Mouse (Mus musculus) lung, postnatal 4 days (tissue): Measurements from ENCODE around the gene Emcn.

ENCODE experiments used
- DNase-seq, 2 experiments: peaks; one replicate each; pipeline ENCODE4 v3.0.0; 2021

Emcn gene

DNA sequence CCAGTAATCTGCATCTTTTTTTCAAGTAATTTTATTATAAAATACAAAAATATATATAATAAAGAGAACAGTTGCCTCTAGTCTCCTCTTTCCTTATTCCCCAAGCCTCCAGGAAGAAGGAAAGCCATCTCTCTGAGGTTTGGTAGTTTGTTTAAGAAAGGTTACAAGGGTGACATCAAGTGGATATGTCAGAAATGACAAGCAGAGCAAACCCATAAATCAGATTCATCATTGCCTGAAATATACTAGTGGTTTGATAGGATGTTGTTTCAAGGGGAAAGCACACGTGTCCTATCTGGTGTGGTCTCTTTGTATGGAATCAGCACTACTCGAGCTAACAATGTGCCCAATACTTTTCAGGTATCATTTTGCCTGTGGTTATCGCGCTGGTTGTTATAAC lies 77.8 kb downstream of the Emcn start:
- no peak for DNase-seq

DNA sequence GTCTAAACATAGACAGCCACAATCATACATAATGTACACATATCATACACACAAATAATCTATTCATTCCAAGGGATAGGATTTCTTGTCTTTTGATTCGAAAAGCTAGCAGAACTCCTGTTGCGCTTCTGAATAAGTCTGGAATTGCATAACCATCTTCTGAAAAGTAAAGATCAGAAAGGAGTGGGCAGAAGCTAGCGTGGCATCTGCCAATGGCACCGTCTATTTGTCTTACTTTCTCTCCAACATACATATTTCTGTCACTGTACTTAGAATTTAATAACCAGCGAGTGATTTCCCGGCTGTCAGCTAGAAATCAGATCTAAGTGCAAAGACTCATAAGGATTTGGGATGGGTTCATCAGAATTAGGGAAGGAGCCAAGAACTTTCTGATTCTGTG lies 88.6 kb downstream of the Emcn start:
- no peak for DNase-seq

DNA sequence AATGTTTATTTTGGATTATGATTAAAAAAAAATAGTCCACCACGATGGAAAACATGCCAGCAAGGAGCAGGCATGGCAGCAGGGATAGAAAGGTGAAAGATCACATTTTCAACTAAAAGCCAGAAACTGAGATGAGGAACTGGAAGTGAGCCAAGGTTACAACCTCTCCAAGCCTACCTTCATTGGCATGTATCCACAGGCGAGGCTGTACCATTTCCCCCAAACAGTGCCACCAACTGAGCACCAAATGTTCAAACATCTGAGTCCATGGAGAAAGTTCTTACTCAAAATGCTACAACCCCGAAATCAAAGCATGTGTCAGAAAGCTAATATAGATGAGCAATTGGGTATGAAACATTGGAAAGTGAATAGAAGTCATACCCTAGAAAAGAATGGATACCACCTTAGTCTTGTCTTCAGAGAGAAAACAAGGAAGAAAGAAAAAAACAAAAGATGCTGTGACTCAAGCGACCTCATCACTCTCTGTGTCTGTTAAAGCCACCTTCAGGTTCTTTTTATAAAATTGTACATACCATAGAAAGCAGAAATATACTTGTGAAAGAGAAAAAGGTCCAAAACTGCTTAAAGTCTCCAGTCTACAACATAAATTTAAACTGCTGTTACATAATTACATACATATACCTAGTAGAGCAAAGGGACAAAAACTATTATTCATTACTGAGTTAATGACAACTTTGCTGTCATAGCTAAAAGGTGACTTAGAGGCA lies 124.2 kb downstream of the Emcn start:
- DNase-seq, result no peak

DNA sequence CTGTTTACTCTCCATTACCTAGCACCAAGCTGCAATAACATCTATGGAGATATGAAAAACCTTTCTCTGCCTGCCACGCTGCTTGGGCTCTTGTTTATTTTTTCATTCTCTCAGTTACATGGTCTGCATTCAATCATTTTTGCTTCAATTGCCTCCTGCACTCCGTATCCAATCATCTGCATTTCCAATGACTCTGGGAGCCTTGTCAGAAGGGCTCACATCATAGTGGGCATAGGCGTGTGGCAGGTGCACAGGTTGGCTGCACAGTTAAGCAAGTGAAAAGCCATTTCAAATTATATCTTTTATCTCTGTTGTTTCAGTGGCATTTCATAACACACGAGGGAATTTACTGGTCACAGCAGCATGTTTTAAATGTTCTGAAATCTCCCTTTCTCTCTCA lies 125.1 kb downstream of the Emcn start:
- DNase-seq, result no peak

DNA sequence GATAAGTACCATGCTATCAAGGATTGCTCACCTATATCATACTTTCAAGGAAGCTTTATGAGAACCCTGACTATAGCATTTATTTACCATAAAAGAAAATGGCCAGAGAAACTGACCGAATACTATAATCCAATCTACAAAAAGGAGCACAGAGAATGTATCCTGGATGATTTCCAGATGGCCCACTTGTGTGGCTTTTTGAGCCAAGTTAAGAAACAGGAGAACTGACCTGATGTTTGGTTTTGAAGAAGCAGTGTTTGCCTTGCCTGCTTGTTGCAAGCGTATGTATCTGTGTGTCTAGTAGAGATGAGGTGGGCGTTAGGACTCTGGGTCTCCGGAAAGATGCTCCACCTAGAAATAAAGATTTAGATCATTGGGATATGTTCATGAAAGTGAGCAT lies 125.9 kb downstream of the Emcn start:
- DNase-seq, result no peak

DNA sequence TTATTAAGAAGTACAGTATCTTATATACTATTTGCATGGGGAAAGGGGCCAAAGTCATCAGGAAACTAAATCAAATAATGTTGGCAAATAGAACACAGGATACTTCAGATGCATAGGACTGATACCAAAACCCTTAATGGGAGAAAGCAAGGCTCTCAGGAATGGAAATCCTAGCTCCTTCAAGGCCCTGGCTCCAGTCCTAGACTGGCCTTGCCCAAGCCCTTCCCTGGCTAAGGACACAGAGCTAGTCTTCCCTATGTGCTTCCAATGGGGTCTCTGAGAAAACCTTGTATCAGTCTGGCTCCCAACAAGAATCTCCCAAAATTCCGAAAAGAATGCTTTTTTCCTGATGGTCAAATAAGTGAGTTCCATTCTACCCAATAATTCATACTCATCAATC lies 126.5 kb downstream of the Emcn start:
- DNase-seq, result no peak

DNA sequence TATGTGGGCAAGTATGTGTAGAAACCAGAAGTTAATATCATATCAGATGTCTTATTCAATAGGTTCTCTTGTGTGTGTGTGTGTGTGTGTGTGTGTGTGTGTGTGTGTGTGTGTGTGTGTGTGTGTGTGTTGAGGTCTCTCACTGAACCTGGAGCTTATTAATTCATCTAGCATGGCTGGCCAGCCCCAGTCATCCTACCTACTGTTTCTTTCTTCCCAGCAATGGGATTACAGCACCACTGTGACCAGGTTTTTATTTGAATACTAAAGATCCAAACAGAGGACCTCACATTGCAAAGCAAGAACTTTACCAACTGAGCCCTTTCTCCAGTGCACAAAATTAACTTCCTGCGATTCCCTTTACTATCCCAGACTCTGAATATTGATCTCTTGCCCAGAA lies 131.3 kb downstream of the Emcn start:
- DNase-seq, result no peak

DNA sequence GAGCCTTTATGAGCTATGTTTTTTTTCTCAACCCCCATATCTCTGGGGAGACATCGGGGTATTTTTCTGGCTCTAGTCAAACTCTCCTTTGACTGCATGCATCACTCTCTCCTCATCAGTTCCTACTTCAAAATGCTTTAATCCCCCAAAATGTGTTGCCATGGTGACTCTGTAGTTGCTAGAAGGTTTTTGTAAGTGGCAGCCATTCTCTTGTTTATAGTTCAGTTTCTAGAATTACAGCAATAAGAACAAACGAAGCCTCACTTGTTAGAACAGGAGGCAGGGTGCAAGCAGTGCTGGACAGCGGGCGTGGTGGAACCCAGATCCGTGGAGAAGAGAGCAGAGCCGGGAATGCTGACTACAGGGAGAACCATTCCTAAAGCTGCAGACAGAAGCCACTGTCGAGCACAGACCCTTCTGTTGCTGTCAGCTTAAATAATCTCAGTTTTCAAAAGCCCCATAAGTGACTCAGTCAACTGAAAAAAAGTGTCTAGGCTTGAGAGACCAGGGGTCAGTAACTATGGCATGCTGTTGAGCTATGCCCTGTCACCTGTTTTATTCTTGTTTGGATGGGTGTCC lies 139.0 kb downstream of the Emcn start:
- DNase-seq, result no peak

DNA sequence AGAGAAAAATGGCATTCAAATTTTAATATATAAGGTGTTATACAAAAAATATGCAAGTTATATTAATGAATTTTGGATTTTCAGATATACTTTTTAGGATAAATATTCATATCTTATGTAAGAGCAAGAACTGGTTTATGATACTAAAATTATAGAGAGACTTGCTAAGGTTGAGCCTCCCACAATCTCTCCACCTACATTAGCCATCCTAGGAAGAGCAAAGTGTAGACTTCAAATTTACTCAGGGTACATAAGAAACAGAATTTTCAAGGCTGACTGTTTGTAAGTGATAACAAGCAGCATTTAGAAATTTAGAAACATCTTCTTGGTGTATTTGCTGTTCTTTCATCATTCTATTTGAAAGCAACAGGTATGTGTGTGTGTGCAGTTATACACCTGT lies 140.3 kb downstream of the Emcn start:
- no peak for DNase-seq
